Mouse (Mus musculus) layer of hippocampus, postnatal 14 days (tissue): Measurements from ENCODE around the gene Mfsd14a. TPM values are rescaled to one million over a fixed set of nuclear protein-coding genes. Genes with fewer than 3 reads are reported as not detected.
"Not testable (repeated sequence)": the region's sequence is repeated elsewhere in the genome, so short reads cannot be mapped to it uniquely, and the experiment has no call there.

ENCODE experiments used
- DNase-seq, 2 experiments: peaks; one replicate each; pipeline ENCODE4 v3.0.0; 2021 to 2022; ENCODE audit warnings: low spot score in 2 of 2, mixed read lengths in 1 of 2
- long read RNA-seq, 2 experiments: library from polyadenylated mRNA; stranded (forward); transcript quantifications; one replicate each; pipeline ENCODE4 v2.0.0; 2021
- total RNA-seq, 2 experiments: library from RNA; stranded (reverse); gene quantifications; 2 replicates each; pipeline ENCODE4 v1.2.3; 2021

Gene Mfsd14a
- total RNA-seq = 10 to 100 TPM; 54.9 to 57.0 TPM
- long read RNA-seq, experiment 1, transcript Mfsd14a-201 (12 exons, 2,782 nt) = major isoform, 84 of 89 reads
- long read RNA-seq, experiment 1, partial matches to known transcripts = 5 of 89 reads
- long read RNA-seq, experiment 1, other reads (novel, unspliced or antisense) = 0 of 89 reads
- long read RNA-seq, experiment 2, transcript Mfsd14a-201 (12 exons, 2,782 nt) = major isoform, 127 of 133 reads
- long read RNA-seq, experiment 2, partial matches to known transcripts = 2 of 133 reads
- long read RNA-seq, experiment 2, other reads (novel, unspliced or antisense) = 4 of 133 reads

- DNase-seq = peak; percentile 96 to 98
Measured at GRCm38 (mm10) chr3:116662463-116662863, at the start of gene Mfsd14a. Mfsd14a (minus strand) TSS chr3:116662677.

DNA sequence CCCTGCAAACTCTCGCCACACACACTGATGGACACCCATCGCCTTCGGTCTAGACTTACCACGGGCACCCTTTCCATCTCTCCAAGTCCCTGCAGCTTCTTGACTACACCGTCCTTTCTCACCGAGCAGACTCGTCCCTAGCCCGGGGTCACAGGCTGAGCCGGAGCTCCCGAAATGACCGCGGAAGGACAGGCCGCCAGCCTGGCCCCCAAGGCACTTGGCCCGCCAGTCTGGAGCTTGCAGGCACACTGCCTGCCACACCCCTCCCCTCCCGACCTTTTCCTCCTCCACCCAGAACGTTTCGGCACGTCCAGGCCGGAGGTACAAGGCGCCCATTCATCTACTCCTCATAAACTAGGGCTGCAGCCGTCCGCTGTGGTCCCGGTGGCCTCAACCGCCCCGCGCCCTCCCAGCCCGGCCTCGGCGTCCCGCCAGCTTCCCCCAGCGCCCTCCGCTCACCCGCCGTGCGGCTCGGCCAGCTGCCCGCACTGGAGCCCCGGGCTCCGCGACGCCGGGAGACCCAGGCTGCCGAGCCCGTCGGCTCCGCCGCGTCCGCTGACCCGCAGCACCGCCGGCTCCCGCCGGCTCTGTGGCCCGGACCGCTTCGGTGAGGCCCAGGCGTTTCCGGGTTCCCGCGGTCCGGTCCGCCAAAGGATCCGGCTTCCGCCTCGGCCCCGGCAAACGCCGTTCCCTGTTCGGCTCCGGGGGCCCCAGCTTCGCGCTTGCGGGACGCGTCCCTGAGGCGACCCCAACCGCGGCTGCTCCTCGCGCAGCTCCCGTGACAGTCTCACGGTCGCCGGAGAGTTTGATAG, 49.4 kb upstream of the Mfsd14a start:
- peak; percentile 79 to 88 for DNase-seq

- DNase-seq = no peak
Measured at GRCm38 (mm10) chr3:116710941-116711340, 48.5 kb upstream of the Mfsd14a start.

GRCm38 (mm10) chr3:116705637-116706204, 43.2 kb upstream of the Mfsd14a start:
- no peak for DNase-seq

DNA sequence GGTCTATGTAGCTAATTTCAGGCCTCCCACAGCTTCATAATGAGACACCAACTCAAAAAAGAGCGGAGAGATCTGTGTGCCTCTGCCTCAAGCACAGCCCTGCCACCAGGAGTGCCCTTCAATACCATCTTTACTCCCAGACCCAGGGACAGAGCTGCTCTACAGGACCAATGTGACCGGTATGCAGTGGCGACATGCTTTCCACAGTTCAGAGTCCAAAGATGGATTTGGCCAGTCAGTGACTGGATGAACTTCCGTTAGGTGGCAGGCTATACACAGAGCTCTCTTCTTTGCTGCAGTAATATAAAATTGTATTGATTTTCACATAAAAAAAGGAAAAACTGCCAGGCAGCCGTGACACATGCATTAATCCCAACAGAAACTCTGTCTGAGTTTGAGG, 41.4 kb upstream of the Mfsd14a start:
- no peak for DNase-seq

DNA sequence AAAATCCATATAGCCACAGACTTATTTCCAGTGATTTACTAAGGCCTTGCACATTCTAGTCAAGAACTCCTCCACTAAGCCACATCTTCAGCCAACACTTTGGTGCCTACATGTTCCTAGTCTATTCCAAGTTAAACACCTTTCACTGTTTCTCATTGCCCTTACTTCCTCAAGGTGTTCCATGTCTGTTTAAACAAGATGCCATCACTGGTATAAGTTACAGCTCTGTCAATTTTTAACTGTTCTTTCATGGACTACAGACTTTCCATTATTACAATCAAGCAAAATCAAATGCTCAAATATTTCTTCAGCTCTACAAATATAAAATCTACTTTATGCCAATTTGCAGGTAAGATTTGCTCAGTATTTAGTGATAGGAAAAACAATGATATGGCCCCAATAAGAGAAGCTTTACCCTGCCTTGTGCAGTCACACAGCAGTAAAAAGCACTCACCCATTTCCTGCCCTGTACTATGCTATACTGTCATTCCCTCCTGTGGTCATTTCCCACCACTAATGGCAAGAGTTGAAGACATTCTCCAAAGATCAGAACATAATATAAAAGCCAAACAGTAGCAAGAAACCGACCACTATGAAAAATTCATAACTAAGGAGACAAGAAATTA, 40.3 kb upstream of the Mfsd14a start:
- no peak for DNase-seq

GRCm38 (mm10) chr3:116701601-116702000, 39.1 kb upstream of the Mfsd14a start:
- no peak for DNase-seq

DNA sequence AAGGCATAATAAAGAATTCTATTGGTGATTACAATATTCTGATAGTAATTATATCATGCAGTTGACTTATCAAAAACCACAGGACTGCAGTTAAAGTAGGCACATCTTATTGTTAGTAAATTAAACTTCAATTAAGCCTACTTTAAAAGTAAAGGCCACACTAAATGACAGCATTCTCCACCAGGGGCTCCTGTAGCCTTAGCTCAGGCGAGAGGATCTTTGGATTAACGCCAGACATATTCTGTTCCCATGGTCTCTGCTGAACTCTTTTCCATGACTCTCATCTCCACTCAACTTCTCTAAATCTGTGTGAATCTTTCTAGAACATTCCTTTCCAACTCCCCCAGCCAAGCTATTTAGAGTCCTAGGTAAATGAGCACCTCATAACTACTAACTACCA, 36.3 kb upstream of the Mfsd14a start:
- DNase-seq = no peak

DNA sequence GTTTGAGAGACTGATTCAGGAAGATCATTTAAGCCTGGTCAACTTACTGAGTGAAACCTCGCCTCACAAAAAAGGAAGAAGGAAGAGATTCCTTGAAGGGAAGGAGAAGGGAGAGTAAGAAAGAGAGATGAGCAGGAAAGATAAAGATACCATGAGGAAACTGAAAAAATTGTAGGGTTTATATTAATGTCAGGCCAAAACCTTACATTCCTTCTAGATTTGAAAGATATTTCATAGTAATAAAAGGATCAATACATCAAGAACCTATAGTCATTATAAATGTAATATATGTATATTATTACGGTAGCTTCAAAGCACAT, 33.1 kb upstream of the Mfsd14a start:
- DNase-seq = no peak

DNA sequence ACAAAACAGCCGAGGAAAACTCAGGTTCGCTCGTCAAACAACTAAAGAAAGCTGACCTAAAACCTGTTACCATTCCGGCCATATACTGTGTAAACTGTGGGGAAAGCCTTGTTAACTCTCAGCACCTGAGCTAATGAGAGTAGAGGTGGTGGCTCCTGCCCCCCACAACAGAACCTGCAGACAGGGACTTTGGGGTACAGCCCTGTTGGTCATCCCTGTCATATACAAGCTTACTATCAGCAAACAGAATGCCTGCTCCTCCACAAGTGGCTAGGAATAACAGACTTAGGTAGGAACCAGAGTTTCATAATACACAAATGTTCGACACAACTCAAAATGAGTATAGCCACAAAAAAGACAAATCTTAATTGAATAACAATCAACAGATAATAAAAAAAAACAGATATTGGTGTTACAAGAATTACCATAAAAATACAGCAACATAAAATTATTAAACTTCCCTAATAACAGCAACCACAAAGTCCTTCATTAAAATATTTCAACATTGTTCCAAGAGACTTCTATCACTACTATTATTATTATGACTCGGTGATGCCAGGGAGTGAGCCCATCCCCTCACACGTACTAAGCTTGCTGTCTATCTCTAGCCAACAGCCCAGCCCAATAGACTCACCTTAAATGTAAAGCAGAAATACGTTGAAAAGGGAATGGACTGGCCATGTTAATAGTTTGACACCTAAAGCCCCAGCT, 32.6 kb upstream of the Mfsd14a start:
- DNase-seq = no peak

GRCm38 (mm10) chr3:116694312-116694711, 31.8 kb upstream of the Mfsd14a start:
- DNase-seq = no peak

DNA sequence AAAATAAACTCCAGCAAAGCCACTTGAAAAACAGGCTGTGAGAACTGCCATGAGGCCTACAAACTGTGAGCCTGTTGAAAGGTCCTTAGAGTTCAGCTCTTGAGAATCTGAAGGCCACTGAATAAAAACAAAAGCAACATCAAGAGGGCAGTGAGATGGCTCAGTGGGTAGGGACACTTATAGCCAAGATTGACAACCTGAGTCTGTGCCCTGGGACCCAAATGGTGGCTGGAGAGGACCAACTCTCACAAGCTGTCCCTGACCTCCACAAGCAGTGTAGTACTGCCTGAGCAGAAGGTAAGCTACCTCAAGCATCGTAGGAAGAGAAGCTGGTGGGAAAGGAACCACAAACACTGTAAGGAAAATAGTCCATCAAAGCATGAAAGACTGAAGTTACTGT, 18.7 kb upstream of the Mfsd14a start, which contains the start of gene Gm43191:
Gene Gm43191, minus strand, starts transcription at position 101 of the 400 bp plus-strand sequence.
- no peak for DNase-seq

DNA sequence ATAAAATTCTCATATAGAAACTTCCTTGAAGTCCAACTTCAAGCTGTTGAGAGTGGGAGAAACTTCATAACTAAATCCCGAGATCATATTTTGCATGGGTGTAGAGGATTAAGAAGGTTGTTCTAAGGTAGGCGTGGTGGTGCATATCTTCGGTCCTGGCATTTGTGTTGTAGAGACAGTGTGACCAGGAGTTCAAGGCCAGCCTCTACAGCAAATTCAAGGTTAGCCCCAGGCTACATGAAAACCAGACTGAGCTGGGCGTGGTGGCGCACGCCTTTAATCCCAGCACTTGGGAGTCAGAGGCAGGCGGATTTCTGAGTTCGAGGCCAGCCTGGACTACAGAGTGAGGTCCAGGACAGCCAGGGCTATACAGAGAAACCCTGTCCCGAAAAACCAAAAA, 1.8 kb upstream of the Mfsd14a start:
- not testable (repeated sequence) for DNase-seq

DNA sequence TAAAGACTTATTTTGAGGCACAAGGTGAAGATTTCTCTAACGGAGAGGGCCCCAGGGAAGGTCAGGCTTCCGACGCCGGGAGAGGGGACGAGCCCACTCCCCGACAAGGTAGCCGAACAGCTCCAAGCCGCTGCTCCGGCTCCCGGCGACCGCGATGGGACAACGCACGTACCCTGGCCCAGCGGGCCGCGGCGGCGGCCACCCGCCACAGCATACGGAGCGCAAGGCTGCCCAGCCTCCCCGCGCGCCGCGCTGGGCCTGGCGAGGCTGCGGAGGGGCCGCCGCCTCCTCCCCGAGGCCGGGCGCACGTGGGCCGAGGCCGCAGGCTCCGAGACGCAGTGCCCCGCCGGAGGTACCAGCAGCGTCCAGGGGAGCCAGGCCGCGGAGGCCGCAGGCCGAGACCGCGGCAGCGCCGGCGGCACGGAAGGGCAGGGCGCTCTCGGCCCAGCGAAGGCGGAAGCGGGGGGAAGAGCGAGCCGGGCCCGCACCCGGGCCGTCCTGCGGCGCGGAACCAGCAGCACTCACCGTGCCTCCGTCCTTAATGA, 535 bp downstream of the Mfsd14a start:
- peak in 1 of 2 experiments; percentile 33 for DNase-seq

- no peak for DNase-seq
Measured at GRCm38 (mm10) chr3:116661288-116661869, 1.1 kb downstream of the Mfsd14a start.

GRCm38 (mm10) chr3:116659856-116660430, 2.5 kb downstream of the Mfsd14a start:
- DNase-seq = no peak

- DNase-seq = no peak
Measured at GRCm38 (mm10) chr3:116658928-116659565, 3.4 kb downstream of the Mfsd14a start.

- no peak for DNase-seq
Measured at GRCm38 (mm10) chr3:116656184-116656965, 6.1 kb downstream of the Mfsd14a start.

- DNase-seq = not testable (repeated sequence)
Measured at GRCm38 (mm10) chr3:116654051-116654450, 8.4 kb downstream of the Mfsd14a start.
